Mouse (Mus musculus) frontal cortex, postnatal 36 days (tissue): ENCODE measurements around the gene Rbp2.
A peak's percentile ranks its signal among the peaks of the same experiment; 100 is the strongest.

Experiments
- DNase-seq, 2 experiments: peaks; one replicate each; pipeline ENCODE4 v3.0.0; 2022; ENCODE audit warnings: low spot score in 2 of 2

The Rbp2 gene

DNA sequence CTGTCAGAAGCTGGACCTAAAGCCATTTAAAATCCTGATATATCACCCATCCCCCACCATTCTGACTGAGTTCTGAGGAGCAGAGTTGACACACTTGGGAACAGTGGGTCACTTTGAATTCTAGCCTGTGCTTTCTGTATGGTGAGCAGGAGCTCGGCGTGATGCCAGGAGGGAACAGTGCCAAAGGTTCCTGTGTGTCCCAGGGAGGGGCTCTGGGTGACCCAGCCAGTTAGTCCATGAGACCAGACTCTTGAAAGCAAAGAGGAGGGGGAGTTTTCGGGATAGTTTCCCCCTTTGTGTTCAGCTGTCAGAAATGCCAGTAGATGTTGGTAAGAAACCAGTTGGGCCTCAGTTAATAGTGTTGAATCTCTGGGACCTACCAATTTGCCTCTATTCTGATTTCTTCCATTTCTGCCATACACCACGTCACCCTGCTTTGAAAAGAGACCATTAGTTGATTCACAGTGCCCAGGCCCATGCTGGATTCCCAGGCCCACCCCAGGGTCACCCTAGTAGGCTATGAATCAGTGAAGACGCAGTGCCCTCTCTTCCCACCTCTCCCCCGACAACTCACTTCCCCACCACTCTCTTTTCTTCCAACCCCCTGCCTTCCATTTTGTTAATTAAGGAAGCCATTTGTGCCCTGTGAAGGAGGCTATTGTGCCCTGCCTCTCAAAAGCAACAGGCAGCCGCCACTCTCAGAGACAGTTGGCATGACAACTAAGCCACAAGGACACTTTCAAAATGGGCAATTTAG, 39.0 kb downstream of the Rbp2 start:
- DNase-seq = no peak

DNA sequence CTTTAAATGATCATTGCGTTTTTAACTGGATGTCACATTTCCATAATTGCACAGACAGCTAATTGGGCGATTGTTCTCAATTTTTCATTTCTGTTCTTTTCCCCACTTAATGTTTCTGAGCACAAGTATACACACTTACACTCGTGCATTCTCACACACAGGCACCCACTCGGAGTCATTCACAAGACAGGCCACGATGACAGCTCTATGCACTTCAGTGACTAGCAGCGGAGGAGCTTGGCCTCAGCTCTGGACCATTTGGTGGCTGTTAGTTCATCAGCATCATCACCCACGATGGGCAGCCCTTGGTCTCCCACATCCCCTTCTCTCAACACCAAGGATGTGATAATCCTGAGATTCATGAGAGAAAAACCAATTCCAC, 39.6 kb downstream of the Rbp2 start:
- DNase-seq = no peak

DNA sequence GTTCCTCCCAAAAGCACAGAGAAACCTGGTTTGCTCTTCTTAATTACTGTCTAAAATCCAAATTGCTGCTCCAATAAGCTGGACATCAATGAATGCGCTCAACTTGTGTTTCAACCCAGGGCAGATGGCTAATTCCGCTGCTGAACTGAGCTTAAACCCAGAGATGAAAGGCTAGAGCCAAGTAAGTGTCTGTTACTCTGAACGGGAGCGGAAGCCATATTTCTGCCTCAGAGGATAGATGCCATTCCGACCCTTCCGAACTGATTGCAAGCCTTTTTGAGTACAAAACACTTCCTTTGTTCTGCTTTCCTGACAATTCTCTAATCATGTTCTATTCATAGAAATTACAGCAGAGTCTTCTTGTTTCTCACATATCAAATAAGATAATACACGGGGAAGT, 41.3 kb downstream of the Rbp2 start:
- DNase-seq = no peak

DNA sequence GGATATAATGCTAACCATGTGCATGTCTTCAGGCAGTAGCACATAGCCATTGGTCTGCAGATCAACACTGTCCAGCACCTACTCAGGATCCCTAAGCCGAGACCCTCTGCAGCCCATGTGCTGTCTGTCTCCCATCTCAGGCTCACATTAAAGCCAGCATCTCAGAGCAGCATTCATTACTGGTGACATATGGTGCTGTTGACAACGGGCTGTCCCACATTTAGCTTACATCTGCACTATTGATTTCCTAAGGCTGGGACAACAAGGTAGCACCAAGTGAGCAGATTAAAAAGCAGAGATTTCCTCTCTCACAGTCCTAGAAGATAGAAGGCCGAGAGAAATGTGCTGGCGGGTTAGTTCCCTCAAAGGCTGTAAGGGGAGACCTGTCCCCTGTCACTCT, 43.9 kb downstream of the Rbp2 start:
- DNase-seq = no peak

DNA sequence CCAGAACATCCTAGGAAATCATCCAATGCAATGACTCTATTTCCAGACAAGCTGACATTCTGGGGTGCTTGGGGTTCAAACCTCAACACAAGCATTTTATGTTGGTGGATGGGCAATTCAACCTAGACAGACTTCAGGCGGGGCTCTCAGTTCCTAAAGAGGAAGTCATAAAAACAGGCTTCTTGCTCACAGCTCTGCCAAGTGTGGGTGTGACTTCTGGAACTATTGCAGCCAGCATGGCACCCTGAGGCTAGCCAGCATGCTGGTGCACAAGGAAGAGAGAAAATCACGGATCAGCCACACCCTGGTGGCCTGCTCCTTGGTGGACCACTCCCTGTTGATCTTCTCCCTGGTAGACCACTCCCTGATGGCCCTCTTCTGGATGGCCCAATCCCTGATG, 45.1 kb downstream of the Rbp2 start:
- DNase-seq = no peak

DNA sequence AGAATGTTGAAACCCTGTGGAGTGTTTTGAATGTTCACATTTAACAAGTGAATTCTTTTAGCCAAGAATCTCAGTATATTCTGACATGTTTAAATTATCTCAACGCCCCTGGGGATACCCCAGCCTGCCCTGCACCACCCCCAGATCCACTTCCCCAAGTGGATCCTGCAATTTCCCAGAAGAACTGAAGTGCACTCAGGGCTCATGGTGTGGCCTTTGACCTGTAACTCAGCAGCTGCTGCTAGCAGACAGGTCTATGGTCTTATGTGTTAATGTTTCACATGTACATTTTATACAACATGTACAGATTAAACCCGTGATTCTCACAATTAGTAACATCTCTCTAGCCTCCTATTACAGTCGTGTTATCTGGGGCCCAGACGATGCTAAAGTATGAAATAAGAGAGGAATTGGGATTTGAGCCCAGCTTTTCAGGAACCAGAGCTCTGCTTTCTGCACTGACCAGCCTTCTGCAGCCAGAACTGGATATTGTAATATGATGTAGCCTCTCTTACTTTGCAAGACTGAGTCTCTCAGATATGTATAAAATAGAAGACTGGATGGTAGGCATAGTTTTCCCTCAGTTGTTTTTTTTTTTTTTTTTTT, 48.9 kb downstream of the Rbp2 start:
- no peak for DNase-seq

DNA sequence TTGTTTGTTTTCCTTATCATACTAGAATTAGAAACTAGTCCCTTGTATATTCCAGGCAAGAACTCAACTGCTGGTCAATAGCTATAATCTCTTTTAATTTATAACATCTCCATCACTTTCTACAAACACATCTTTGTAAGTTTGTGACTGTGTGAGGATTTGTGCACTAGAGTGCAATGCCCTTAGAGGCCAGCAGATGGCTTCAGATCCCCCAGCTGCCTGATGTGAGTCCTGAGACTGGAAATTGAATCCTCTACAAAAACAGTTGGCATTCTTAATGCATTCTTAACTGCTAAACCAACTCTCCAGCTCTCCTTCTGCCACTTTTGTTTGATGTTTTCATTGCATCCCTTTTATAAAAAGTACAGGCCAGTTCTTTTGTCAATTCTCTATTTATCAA, 49.8 kb downstream of the Rbp2 start:
- DNase-seq = no peak

DNA sequence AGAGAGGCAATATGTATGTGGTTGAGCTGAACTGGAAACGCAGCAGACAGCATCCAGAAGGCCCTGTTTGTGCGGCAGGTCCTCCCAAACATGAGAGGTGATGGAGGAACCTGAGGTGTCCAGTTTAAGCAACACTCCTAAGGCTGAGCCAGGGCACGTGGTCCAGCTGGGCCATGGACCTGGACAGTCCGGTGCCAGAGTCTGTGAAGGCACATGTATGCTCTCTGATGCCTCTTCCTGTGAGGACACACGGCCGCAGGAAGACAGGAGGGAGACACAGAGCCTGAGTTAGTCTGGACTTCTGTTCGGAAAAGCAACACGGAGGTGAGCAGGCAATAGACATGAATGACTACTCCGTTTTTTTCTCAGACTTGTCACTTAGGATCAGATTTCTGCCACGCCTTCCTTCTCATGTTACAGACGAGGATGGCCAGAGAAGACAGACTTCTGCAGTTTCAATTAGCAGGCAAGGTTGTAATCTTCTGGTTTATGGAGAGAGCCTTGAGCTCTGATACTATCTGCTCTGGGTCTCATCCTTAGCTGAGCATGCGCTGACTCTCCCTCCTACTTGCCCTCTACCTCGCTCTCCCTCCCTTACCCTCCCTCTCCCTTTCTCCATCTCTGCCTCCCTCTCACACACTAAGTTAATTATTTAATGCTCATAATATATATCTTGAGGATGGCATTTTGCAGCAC, 52.2 kb downstream of the Rbp2 start:
- no peak for DNase-seq

DNA sequence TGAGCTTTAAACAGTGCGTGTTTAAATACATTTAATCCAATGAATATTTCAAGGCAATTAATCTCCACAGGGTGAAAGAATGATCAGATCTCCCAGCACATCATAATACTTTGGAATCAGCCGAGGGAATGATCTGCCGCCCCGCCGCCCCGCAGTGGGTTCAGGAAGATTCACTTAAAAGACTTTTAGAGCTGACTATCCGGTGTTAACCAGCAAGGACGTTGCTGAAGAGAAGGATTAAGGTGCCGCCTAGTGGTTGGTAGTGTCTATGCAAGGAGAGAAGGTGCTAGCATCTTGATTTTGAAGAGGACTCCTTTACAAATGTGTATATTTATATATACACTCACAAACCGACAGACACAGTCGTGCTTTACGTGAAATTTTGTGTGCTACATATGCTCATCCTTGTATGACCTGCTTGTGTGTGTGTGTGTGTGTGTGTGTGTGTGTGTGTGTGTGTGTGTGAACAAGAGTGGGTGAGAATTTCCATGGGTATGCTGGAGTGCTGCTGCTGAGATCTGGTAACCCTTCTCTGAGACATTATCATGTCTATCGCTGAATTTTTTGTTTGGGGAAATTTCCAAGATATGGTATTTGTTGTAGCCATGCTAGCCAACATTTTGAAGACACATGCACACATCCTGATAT, 52.9 kb downstream of the Rbp2 start:
- DNase-seq = peak; percentile 68 to 86

DNA sequence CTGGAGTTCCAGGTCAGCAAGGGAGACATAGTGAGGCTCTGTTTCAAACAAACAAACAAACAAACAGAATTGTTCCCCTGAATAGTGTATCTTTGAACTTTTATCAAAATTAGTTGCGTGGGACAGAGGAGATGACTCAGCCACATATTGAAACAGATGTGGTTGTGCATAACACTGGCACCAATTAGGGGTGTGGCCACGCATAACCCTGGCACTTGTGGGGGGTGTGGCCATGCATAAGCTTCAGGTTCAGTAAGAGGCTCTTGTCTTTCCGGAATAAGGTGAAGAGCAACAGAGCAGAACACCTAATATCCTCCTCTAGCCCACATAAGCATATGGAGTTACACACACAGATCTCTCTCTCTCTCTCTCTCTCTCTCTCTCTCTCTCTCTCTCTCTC, 58.1 kb downstream of the Rbp2 start:
- no peak for DNase-seq
